Comparison of ENCODE assay signal across 17 mouse cellular contexts in the genomic region with DNA sequence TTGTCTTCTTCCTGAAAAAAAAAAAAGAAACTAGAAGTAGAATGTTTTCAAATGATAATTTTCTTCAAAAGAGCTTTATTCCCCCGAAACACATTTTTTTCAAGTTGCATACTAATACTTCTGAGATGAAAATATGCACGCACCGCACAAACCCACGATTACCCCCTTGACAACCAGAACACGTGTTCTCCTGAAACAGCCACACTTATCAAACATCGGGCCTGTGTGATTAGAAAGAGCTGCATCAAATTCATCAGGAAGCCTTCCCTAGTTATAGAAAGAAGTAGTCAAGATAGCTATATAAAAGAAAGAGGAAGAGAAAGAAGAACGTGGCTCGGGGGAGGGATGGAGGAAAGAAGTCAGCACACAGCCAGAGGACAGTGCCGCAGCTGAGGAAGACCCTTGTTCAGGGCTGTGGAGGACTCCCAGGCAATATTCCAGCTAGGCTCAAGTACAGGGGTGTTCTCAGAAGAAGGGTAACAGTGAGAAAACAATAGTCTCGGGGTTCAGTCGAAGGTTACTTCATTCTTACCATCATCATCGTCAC.
DNase-seq lines count a peak whose midpoint lies in the region; ATAC-seq lines count a peak whose summit lies in the region.
"Had no signal": no experiment of that assay in that cellular context is flagged by ENCODE, and none has a peak within 500 bp of the region (broad histone marks: within the 10 kb centered on the region; RNA-seq: fewer than 3 reads in every experiment).

No protein-coding gene starts in this region.

- H3K4me2 ChIP-seq in forebrain, embryonic 14.5 days (ENCODE audit: low read length): no peak overlapping the region
- no peak overlapping the region for H3K4me2 ChIP-seq in forebrain, embryonic 12.5 days
- H3K4me2 ChIP-seq: embryonic facial prominence, embryonic 13.5 days; forebrain, embryonic 15.5 days had no signal

- H3K9ac ChIP-seq in forebrain, embryonic 14.5 days (ENCODE audit: low read length): no peak overlapping the region
- H3K9ac ChIP-seq in forebrain, embryonic 12.5 days: no peak overlapping the region
- H3K9ac ChIP-seq: embryonic facial prominence, embryonic 13.5 days; forebrain, embryonic 15.5 days; heart, embryonic 13.5 days; hindbrain, embryonic 12.5 days had no signal

- intact Hi-C loops in heart, postnatal 10 days (cut with DNase I): no loop called here

- H3K27ac ChIP-seq in forebrain, embryonic 14.5 days (ENCODE audit: low read depth, low read length): peak overlapping the region; percentile 39; the same call in 1 of the 2 replicates
- H3K27ac ChIP-seq in forebrain, embryonic 12.5 days: no peak overlapping the region
- H3K27ac ChIP-seq: embryonic facial prominence, embryonic 13.5 days; forebrain, embryonic 15.5 days had no signal

- ATAC-seq in forebrain, embryonic 14.5 days: no peak
- no peak for ATAC-seq in forebrain, embryonic 12.5 days (ENCODE audit: low FRiP score)
- ATAC-seq in common myeloid progenitor, adult 5-6 weeks (replicated peaks; ENCODE audit: low read depth, poor library complexity, severe bottlenecking): 0 out of 2 replicates have a peak, but pooled peaks have one; percentile 30
- ATAC-seq in megakaryocyte progenitor cell, adult 5-6 weeks (replicated peaks; ENCODE audit: poor library complexity): peak; percentile 46
- ATAC-seq: intestine, embryonic 16.5 days had no signal

- WGBS in forebrain, embryonic 14.5 days: 84% methylated on average over 12 of the region's 12 CpGs
- 89% methylated on average over 12 of the region's 12 CpGs for WGBS in forebrain, embryonic 12.5 days

- H3K9me3 ChIP-seq in forebrain, embryonic 14.5 days (replicated peaks; ENCODE audit: control insufficient read depth, low read length): no peaks in the 10 kb centered on the region
- H3K9me3 ChIP-seq in forebrain, embryonic 12.5 days: no peaks in the 10 kb centered on the region
- H3K9me3 ChIP-seq: embryonic facial prominence, embryonic 13.5 days; forebrain, embryonic 15.5 days; heart, embryonic 13.5 days; hindbrain, embryonic 12.5 days had no signal

- peaks cover 20% of the 10 kb centered on the region for H3K4me1 ChIP-seq in forebrain, embryonic 14.5 days (ENCODE audit: control insufficient read depth, insufficient read depth, low read length)
- peaks cover 34% of the 10 kb centered on the region for H3K4me1 ChIP-seq in forebrain, embryonic 12.5 days

- no peaks in the 10 kb centered on the region for H3K36me3 ChIP-seq in forebrain, embryonic 14.5 days (ENCODE audit: control insufficient read depth, insufficient read depth, low read length)
- H3K36me3 ChIP-seq in forebrain, embryonic 12.5 days (replicated peaks): no peaks in the 10 kb centered on the region
- H3K36me3 ChIP-seq: embryonic facial prominence, embryonic 13.5 days; forebrain, embryonic 15.5 days; heart, embryonic 13.5 days; hindbrain, embryonic 12.5 days had no signal

- no peak overlapping the region for H3K4me3 ChIP-seq in forebrain, embryonic 14.5 days (ENCODE audit: low read depth, low read length)
- no peak overlapping the region for H3K4me3 ChIP-seq in forebrain, embryonic 12.5 days (replicated peaks)
- H3K4me3 ChIP-seq: embryonic facial prominence, embryonic 13.5 days; forebrain, embryonic 15.5 days; heart, embryonic 13.5 days; hindbrain, embryonic 12.5 days had no signal

- DNase-seq in forebrain, embryonic 14.5 days (ENCODE audit: low spot score): no peak
- DNase-seq in B cell, adult 2 months: peak; percentile 47 to 55
- DNase-seq in lung, postnatal 4 days: no peak
- no peak for DNase-seq in heart, postnatal 10 days
- DNase-seq: adrenal gland, adult 8-10 months; cerebellum, adult 11-12 months; cerebellum, adult 9-10 months; cerebellum, postnatal 25 days; gastrocnemius, postnatal 10 days had no signal

- no peaks in the 10 kb centered on the region for H3K27me3 ChIP-seq in forebrain, embryonic 14.5 days (replicated peaks; ENCODE audit: control insufficient read depth, insufficient read depth, low read length)
- peaks cover 11% of the 10 kb centered on the region; the same call in 1 of the 2 replicates for H3K27me3 ChIP-seq in forebrain, embryonic 12.5 days
- H3K27me3 ChIP-seq: forebrain, embryonic 15.5 days; heart, embryonic 13.5 days; hindbrain, embryonic 12.5 days had no signal

Comparison
In these comparisons a context has a peak if more than half of its experiments do, and no peak if none do; other contexts are left out.
1. ATAC-seq: peak in common myeloid progenitor, adult 5-6 weeks (single experiment) and megakaryocyte progenitor cell, adult 5-6 weeks (single experiment); none in forebrain, embryonic 14.5 days (single experiment) and forebrain, embryonic 12.5 days (single experiment).
2. DNase-seq: peak in B cell, adult 2 months (2 of 2); none in forebrain, embryonic 14.5 days (single experiment), lung, postnatal 4 days (0 of 2) and heart, postnatal 10 days (0 of 2).